Mouse (Mus musculus) liver, embryonic 16.5 days (tissue): ENCODE measurements around the gene Kif26a. TPM values are rescaled to one million over a fixed set of nuclear protein-coding genes. Genes with fewer than 3 reads are reported as not detected.

Source experiments
- ATAC-seq: fragments of 200-750 bp; cut with Nextera tagmentation; 2 replicates; pipeline ENCODE4 v1.8.0; 2017; ENCODE audit warnings: low read depth, mild to moderate bottlenecking, moderate number of reproducible peaks, moderate library complexity
- H3K27ac ChIP-seq: fragments of 300-500 bp; sonication (generic); 2 replicates; pipeline ENCODE4 v1.5.1; 2014; ENCODE audit warnings: mild to moderate bottlenecking, low read length
- H3K27me3 ChIP-seq: fragments of 300-500 bp; sonication (generic); 2 replicates; pipeline ENCODE4 v1.6.1; 2014; ENCODE audit warnings: low read depth, low read length, mixed read lengths; ENCODE audit not compliant: control insufficient read depth, insufficient read depth
- H3K36me3 ChIP-seq: fragments of 300-500 bp; sonication (generic); 2 replicates; pipeline ENCODE4 v1.6.1; 2014; ENCODE audit warnings: mild to moderate bottlenecking; ENCODE audit not compliant: control insufficient read depth, insufficient read depth
- H3K4me1 ChIP-seq: fragments of 300-500 bp; sonication (generic); 2 replicates; pipeline ENCODE4 v1.6.1; 2014; ENCODE audit warnings: low read depth, low read length, mixed read lengths; ENCODE audit not compliant: control insufficient read depth
- H3K4me2 ChIP-seq: fragments of 300-500 bp; sonication (generic); 2 replicates; pipeline ENCODE4 v1.6.1; 2014; ENCODE audit warnings: low read depth, low read length, mixed read lengths
- H3K4me3 ChIP-seq: fragments of 300-500 bp; sonication (generic); 2 replicates; pipeline ENCODE4 v1.5.1; 2014; ENCODE audit warnings: low read depth, mild to moderate bottlenecking, low read length
- H3K9ac ChIP-seq: fragments of 300-500 bp; sonication (generic); 2 replicates; pipeline ENCODE4 v1.6.1; 2014; ENCODE audit warnings: low read depth, low read length
- H3K9me3 ChIP-seq: fragments of 300-500 bp; sonication (generic); replicated peaks from 2 replicates; pipeline ENCODE4 v1.6.1; 2016; ENCODE audit warnings: low read length; ENCODE audit not compliant: control insufficient read depth
- WGBS: fragments of 180-500 bp; shearing (Covaris S2); extraction: QIAGEN DNeasy Blood & Tissue Kit; methylation state at CpG from one replicate; pipeline ENCODE4 v1.1.7; 2014; ENCODE audit not compliant: insufficient replicate concordance; 5-methylcytosine and 5-hydroxymethylcytosine counted together
- polyA plus RNA-seq: library from polyadenylated mRNA; unstranded; fragments of >200 nt; fragmentation: Nextera tagmentation; extraction: Ambion mirVana; gene quantifications from 2 replicates; pipeline ENCODE4 v1.2.1, GENCODE M21; 2015

The Kif26a gene
- polyA plus RNA-seq, 1 experiment from 2014 or later: 0.27 TPM

DNA sequence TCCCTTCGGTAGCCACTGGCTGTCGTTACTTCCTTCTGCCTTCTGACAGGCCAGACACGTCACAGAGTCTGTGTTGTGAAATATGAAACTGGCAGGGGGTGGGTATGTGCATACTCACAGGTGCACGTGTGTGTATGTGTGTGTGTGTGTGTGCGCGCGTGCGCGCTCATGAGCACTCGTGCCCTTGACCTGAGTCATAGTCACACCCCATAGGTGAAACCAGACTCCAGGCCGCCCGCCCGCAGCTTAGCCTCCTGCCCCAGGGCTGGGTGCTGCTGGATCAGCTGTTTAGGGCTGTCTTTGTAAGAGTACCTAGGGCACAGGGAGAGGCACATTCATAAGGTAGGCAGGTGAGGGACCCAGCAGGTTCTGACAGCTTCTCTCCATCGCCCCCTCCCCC, 20.1 kb upstream of the Kif26a start:
- Histone ChIP-seq H3K9me3 (no peaks in the 10 kb centered on the region), H3K4me3 (no peak overlapping the region), H3K9ac (no peak overlapping the region), H3K4me1 (peaks cover 2% of the 10 kb centered on the region), H3K27ac (no peak overlapping the region), H3K36me3 (no peaks in the 10 kb centered on the region), H3K27me3 (peaks cover 13% of the 10 kb centered on the region), H3K4me2 (no peak overlapping the region)
- 0 out of 2 replicates have a peak, but pooled peaks have one; percentile 25 for ATAC-seq
- WGBS: 52% methylated on average over 14 of the region's 14 CpGs

DNA sequence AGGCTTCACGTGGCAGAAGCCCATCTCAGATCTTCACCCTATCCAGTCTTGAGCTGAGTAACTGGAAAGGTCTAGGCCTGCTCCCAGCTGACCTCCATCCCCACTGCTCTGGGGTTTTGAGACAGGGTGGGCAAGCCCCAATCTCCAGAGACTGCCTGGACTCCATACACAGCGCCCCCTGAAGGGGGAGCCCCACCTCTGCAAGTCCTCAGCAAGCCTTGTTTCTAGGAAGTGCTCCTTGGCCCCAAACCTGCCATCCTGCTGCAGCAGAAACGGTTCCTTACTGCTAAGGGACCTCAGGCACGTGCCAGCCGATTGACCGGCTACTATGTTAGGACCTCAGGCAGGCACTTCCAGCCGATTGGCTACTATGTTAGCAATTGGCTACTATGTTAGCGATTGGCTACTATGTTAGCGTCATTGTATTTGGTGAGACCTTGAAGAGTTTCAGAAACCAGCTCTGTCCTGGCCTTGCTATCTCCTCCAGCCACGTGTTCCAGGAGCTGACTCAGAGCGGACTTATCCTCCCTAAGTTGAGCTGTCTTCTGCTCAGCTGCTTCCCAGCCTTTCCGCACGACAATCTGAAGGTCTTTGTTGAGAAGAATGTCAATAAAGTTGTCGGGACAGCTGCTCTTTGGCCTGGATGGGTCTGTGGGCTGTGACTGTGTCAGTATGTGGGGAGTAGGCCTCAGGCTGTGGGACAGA, 18.9 kb upstream of the Kif26a start:
- ATAC-seq: no peak
- no peaks in the 10 kb centered on the region for H3K9me3 ChIP-seq
- H3K4me2 ChIP-seq: no peak overlapping the region
- H3K27ac ChIP-seq: no peak overlapping the region
- WGBS: 52% methylated on average over 14 of the region's 14 CpGs
- H3K36me3 ChIP-seq: no peaks in the 10 kb centered on the region
- H3K27me3 ChIP-seq: peaks cover 24% of the 10 kb centered on the region
- H3K9ac ChIP-seq: no peak overlapping the region
- no peak overlapping the region for H3K4me3 ChIP-seq
- peaks cover 2% of the 10 kb centered on the region for H3K4me1 ChIP-seq

DNA sequence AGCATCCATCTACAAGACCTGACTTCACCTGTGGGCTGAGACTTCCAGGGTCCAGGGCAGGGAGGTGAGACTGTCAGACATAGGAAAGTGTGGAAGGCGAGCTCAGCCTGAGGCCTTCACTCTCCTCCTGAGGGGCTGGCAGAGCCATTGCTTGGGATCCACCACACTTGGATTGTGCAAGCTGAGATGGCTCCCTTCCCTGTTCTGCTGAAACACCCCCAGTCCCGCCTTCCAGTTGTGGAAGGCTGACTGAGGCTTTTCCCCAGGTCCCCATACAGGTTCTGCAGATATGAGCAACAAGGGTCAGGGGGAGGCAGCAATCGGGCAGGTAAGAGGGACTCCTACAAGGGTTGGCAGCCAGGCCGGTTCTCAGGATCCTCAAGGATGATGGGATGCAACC, 17.5 kb upstream of the Kif26a start:
- no peak overlapping the region for H3K27ac ChIP-seq
- H3K9ac ChIP-seq: no peak overlapping the region
- H3K9me3 ChIP-seq: no peaks in the 10 kb centered on the region
- peaks cover 30% of the 10 kb centered on the region for H3K27me3 ChIP-seq
- H3K36me3 ChIP-seq: no peaks in the 10 kb centered on the region
- no peak for ATAC-seq
- no peak overlapping the region for H3K4me2 ChIP-seq
- WGBS: 49% methylated on average over 4 of the region's 4 CpGs
- peaks cover 2% of the 10 kb centered on the region for H3K4me1 ChIP-seq
- no peak overlapping the region for H3K4me3 ChIP-seq

DNA sequence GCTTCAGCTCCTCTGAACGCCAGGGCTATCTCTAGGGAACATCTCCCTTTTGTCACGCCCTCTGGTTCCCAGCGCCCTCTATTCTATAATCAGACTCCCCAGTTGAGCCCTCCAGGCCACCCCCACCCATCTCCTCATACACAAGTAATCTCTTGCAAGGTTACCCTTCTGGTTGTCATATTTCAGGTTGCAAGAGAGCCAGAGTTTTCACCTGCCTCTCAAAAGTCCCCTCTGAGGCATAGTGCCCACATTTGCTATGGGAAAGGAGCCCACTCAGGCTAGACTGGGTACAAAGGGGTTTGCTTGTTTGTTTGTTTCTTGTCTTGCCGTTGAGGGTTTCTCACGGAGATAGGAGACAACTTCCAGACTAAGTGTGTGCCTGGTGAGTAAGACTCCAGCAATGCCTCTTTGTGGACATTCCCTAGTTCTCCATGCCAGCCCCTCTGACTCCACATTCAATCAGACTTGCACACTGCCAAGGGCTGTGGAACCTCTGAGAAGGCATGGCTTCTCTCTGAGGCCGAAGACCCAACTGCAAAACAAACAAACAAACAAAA, 16.6 kb upstream of the Kif26a start:
- ATAC-seq: no peak

GRCm38 (mm10) chr12:112130161-112130860, 15.7 kb upstream of the Kif26a start:
- H3K27ac ChIP-seq: no peak overlapping the region
- H3K4me3 ChIP-seq: peak overlapping the region; percentile 67
- peak overlapping the region; percentile 41; the same call in 1 of the 2 replicates for H3K9ac ChIP-seq
- peak overlapping the region; percentile 68 for H3K4me2 ChIP-seq
- ATAC-seq: peak; percentile 60
- H3K36me3 ChIP-seq: no peaks in the 10 kb centered on the region
- no peaks in the 10 kb centered on the region for H3K9me3 ChIP-seq
- H3K27me3 ChIP-seq: peaks cover 30% of the 10 kb centered on the region
- H3K4me1 ChIP-seq: peaks cover 2% of the 10 kb centered on the region
- WGBS: under 1% methylated on average over 79 of the region's 79 CpGs

More for the DNA sequence above, 16.6 kb upstream of the Kif26a start:
- peaks cover 30% of the 10 kb centered on the region for H3K27me3 ChIP-seq
- H3K9me3 ChIP-seq: no peaks in the 10 kb centered on the region
- no peaks in the 10 kb centered on the region for H3K36me3 ChIP-seq
- no peak overlapping the region for H3K27ac ChIP-seq
- peaks cover 2% of the 10 kb centered on the region for H3K4me1 ChIP-seq
- no peak overlapping the region for H3K4me2 ChIP-seq
- H3K9ac ChIP-seq: no peak overlapping the region
- 38% methylated on average over 6 of the region's 6 CpGs for WGBS
- no peak overlapping the region for H3K4me3 ChIP-seq

- Histone ChIP-seq H3K4me3 (peak overlapping the region; percentile 67), H3K9ac (no peak overlapping the region), H3K27me3 (peaks cover 30% of the 10 kb centered on the region), H3K36me3 (no peaks in the 10 kb centered on the region), H3K9me3 (no peaks in the 10 kb centered on the region), H3K27ac (no peak overlapping the region), H3K4me2 (peak overlapping the region; percentile 68), H3K4me1 (peaks cover 2% of the 10 kb centered on the region)
- ATAC-seq: peak; percentile 47
- WGBS: 14% methylated on average over 31 of the region's 32 CpGs
These were observed 15.1 kb upstream of the Kif26a start for GRCm38 (mm10) chr12:112130957-112131356.

DNA sequence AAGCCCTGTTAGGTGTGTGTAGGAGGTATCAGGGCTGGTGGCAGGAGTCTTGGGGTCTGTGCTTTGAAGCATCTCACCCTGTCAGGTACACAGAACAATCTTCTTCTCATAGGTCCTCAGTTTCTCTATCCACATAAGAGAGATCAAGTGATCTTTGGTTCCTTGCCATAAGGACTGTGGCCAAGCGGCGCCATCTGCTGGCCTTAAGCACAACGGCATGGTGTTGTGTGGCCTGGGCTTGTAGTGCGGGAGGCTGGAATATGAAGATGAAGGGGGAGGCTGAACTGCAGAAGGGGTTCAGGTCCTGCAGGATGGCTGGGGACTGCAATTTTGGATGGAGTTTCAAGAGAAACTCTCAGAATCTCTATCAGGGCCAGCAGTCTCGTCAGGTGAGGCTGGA, 5.8 kb upstream of the Kif26a start:
- no peak for ATAC-seq
- no peak overlapping the region for H3K9ac ChIP-seq
- H3K4me2 ChIP-seq: no peak overlapping the region
- WGBS: 1% methylated on average over 5 of the region's 5 CpGs
- H3K36me3 ChIP-seq: no peaks in the 10 kb centered on the region
- no peak overlapping the region for H3K27ac ChIP-seq
- peaks cover 43% of the 10 kb centered on the region for H3K27me3 ChIP-seq
- no peaks in the 10 kb centered on the region for H3K9me3 ChIP-seq
- H3K4me3 ChIP-seq: no peak overlapping the region
- H3K4me1 ChIP-seq: no peaks in the 10 kb centered on the region

DNA sequence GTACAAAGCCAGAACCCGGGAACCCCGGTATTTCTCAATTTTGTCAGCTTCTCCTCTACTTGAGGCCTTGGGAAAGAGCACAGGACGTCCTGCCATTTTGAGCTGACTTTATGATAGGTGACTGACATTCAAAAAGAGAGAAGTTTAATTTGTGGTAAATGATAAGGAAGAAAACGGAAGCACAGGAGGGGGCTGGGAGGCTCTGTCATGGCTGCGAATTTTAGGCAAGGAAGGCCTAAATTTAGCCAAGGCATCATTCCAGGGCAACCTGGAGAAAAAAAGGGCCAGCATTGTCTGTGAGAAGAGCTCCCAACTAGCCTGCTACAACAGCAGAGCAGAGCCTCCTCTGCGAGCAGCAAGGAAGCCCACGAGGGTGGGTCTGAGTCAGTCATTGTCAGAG, 5.3 kb upstream of the Kif26a start:
- H3K27me3 ChIP-seq: peaks cover 48% of the 10 kb centered on the region
- no peaks in the 10 kb centered on the region for H3K36me3 ChIP-seq
- no peak overlapping the region for H3K9ac ChIP-seq
- WGBS: 22% methylated on average over 7 of the region's 7 CpGs
- no peak overlapping the region for H3K27ac ChIP-seq
- no peak overlapping the region for H3K4me3 ChIP-seq
- no peaks in the 10 kb centered on the region for H3K9me3 ChIP-seq
- H3K4me1 ChIP-seq: peaks cover 2% of the 10 kb centered on the region
- no peak for ATAC-seq
- no peak overlapping the region for H3K4me2 ChIP-seq

GRCm38 (mm10) chr12:112141300-112141699, 4.7 kb upstream of the Kif26a start:
- Histone ChIP-seq H3K36me3 (no peaks in the 10 kb centered on the region), H3K4me3 (no peak overlapping the region), H3K27ac (no peak overlapping the region), H3K9ac (no peak overlapping the region), H3K4me2 (no peak overlapping the region), H3K9me3 (no peaks in the 10 kb centered on the region), H3K27me3 (peaks cover 54% of the 10 kb centered on the region), H3K4me1 (peaks cover 6% of the 10 kb centered on the region)
- no peak for ATAC-seq
- 5% methylated on average over 6 of the region's 6 CpGs for WGBS
